24 mouse cellular contexts compared by ENCODE assay signal in genomic region chr5:121867963-121868362, GRCm38 (mm10). TPM values are rescaled to one million over a fixed set of nuclear protein-coding genes. Genes with fewer than 3 reads are reported as not detected.
A peak's percentile ranks its signal among the peaks of the same experiment; 100 is the strongest.
DNase-seq lines count a peak whose midpoint lies in the region; ATAC-seq and TF ChIP-seq lines count a peak whose summit lies in the region.
"Had no signal": no experiment of that assay in that cellular context is flagged by ENCODE, and none has a peak within 500 bp of the region (broad histone marks: within the 10 kb centered on the region; RNA-seq: fewer than 3 reads in every experiment).

No protein-coding gene starts in this region.

- ATAC-seq in lung, embryonic 14.5 days (ENCODE audit: insufficient read depth), result no peak
- ATAC-seq: forebrain, embryonic 15.5 days; hindbrain, postnatal 0 days; intestine, embryonic 15.5 days; liver, embryonic 12.5 days; liver, postnatal 0 days; midbrain, embryonic 13.5 days had no signal

- no peak overlapping the region for H3K4me3 ChIP-seq in lung, embryonic 14.5 days (ENCODE audit: low read depth, low read length)
- no peak overlapping the region for H3K4me3 ChIP-seq in limb, embryonic 10.5 days
- H3K4me3 ChIP-seq: forebrain, embryonic 15.5 days; hindbrain, embryonic 12.5 days; intestine, embryonic 15.5 days; liver, embryonic 12.5 days; midbrain, embryonic 13.5 days had no signal

- no peaks in the 10 kb centered on the region for H3K36me3 ChIP-seq in lung, embryonic 14.5 days (ENCODE audit: insufficient read depth)
- no peaks in the 10 kb centered on the region for H3K36me3 ChIP-seq in limb, embryonic 10.5 days
- H3K36me3 ChIP-seq: intestine, embryonic 15.5 days had no signal

- H3K9me3 ChIP-seq in lung, embryonic 14.5 days (ENCODE audit: low read depth, low read length), result no peaks in the 10 kb centered on the region
- H3K9me3 ChIP-seq in limb, embryonic 10.5 days (replicated peaks), result no peaks in the 10 kb centered on the region
- H3K9me3 ChIP-seq: forebrain, embryonic 15.5 days; hindbrain, embryonic 12.5 days; intestine, embryonic 15.5 days; liver, embryonic 12.5 days; midbrain, embryonic 13.5 days had no signal

- H3K4me2 ChIP-seq in lung, embryonic 14.5 days, result no peak overlapping the region
- H3K4me2 ChIP-seq: forebrain, embryonic 15.5 days; heart, embryonic 11.5 days; hindbrain, embryonic 12.5 days; intestine, embryonic 15.5 days; liver, embryonic 12.5 days; midbrain, embryonic 13.5 days had no signal

- H3K27ac ChIP-seq in lung, embryonic 14.5 days (ENCODE audit: low read depth), result no peak overlapping the region
- H3K27ac ChIP-seq in limb, embryonic 10.5 days, result no peak overlapping the region
- H3K27ac ChIP-seq: forebrain, embryonic 15.5 days; hindbrain, embryonic 12.5 days; hindbrain, postnatal 0 days; intestine, embryonic 15.5 days; kidney, postnatal 0 days; liver, embryonic 12.5 days; midbrain, embryonic 13.5 days had no signal

- no peaks in the 10 kb centered on the region for H3K4me1 ChIP-seq in lung, embryonic 14.5 days (ENCODE audit: insufficient read depth)
- H3K4me1 ChIP-seq in limb, embryonic 10.5 days, result peaks cover 22% of the 10 kb centered on the region
- H3K4me1 ChIP-seq: forebrain, embryonic 15.5 days had no signal

- H3K27me3 ChIP-seq in lung, embryonic 14.5 days (ENCODE audit: insufficient read depth, low read length), result no peaks in the 10 kb centered on the region
- no peaks in the 10 kb centered on the region for H3K27me3 ChIP-seq in limb, embryonic 10.5 days (ENCODE audit: low read depth, poor library complexity, severe bottlenecking)
- H3K27me3 ChIP-seq: forebrain, embryonic 15.5 days; hindbrain, embryonic 12.5 days; intestine, embryonic 15.5 days; liver, embryonic 12.5 days; midbrain, embryonic 13.5 days had no signal

- no peak overlapping the region for H3K9ac ChIP-seq in lung, embryonic 14.5 days
- H3K9ac ChIP-seq: forebrain, embryonic 15.5 days; intestine, embryonic 15.5 days; liver, embryonic 12.5 days; liver, postnatal 0 days; midbrain, embryonic 13.5 days had no signal

- peak; percentile 13 for DNase-seq in embryo, embryonic 11 days
- DNase-seq in embryo, embryonic 10 days (ENCODE audit: low spot score), result no peak
- peak; percentile 37 for DNase-seq in lung, embryonic 14.5 days
- no peak for DNase-seq in lung, postnatal 10 days
- DNase-seq in 416B (ENCODE audit: low read depth) (peak; percentile 14), ZHBTc4 (ENCODE audit: low read depth, low spot score) (peak; percentile 80)
- DNase-seq in limb, embryonic 10.5 days (ENCODE audit: low spot score), result no peak
- DNase-seq in adrenal gland, adult 2 months, result no peak
- DNase-seq: adrenal gland, postnatal 14 days; cerebellum, adult 11-12 months; cerebellum, postnatal 10 days; kidney, adult 8-10 months; kidney, postnatal 4 days; liver, postnatal 0 days; lung, postnatal 4 days; right cerebral cortex, postnatal 25 days had no signal

- WGBS in lung, embryonic 14.5 days, result 50% methylated on average over 5 of the region's 5 CpGs
- WGBS in limb, embryonic 10.5 days, result 72% methylated on average over 5 of the region's 5 CpGs

- TF ChIP-seq CTCF in lung, embryonic 14.5 days (IDR thresholded peaks at IDR 0.05; ENCODE audit: low read depth), result no peak

RNA-seq across cellular contexts. Expression of gene Pheta1, which starts 19.2 kb away (rescaled TPM):
- 22.2 TPM in 2 replicates for polyA plus RNA-seq in lung, embryonic 14.5 days (2014; fragmentation: Nextera tagmentation; extraction: Ambion mirVana)
- polyA plus RNA-seq in limb, embryonic 10.5 days (2016; fragmentation: Nextera tagmentation; extraction: Ambion mirVana), result 60.2 and 67.0 TPM in 2 replicates
- total RNA-seq in adrenal gland, adult 2 months (2021), result 1 to 10 TPM; 5.6 to 9.2 TPM
- polyA plus RNA-seq in adrenal gland, adult 2 months (2012; rRNA removed), result 24.3 and 27.4 TPM in 2 replicates

RNA-seq across cellular contexts. Expression of gene Sh2b3, which starts 30.5 kb away (rescaled TPM):
- 24.2 and 26.4 TPM in 2 replicates for polyA plus RNA-seq in lung, embryonic 14.5 days (2014; fragmentation: Nextera tagmentation; extraction: Ambion mirVana)
- polyA plus RNA-seq in limb, embryonic 10.5 days (2016; fragmentation: Nextera tagmentation; extraction: Ambion mirVana), result 10.9 and 11.2 TPM in 2 replicates
- 10 to 100 TPM; 28.8 to 32.1 TPM for total RNA-seq in adrenal gland, adult 2 months (2021)
- 138 and 147 TPM in 2 replicates for polyA plus RNA-seq in adrenal gland, adult 2 months (2012; rRNA removed)

Comparison
In these comparisons a context has a peak if more than half of its experiments do, and no peak if none do; other contexts are left out.
1. DNase-seq: peak in embryo, embryonic 11 days (single experiment), lung, embryonic 14.5 days (single experiment), 416B (single experiment) and ZHBTc4 (single experiment); none in embryo, embryonic 10 days (single experiment), lung, postnatal 10 days (single experiment), limb, embryonic 10.5 days (single experiment) and adrenal gland, adult 2 months (single experiment).